Mouse (Mus musculus): ENCODE data around the gene Zfyve9. TPM values are rescaled to one million over a fixed set of nuclear protein-coding genes. Genes with fewer than 3 reads are reported as not detected.

The Zfyve9 gene
- polyA plus RNA-seq, 1 experiment from 2014 or later = 3.6 TPM

DNA sequence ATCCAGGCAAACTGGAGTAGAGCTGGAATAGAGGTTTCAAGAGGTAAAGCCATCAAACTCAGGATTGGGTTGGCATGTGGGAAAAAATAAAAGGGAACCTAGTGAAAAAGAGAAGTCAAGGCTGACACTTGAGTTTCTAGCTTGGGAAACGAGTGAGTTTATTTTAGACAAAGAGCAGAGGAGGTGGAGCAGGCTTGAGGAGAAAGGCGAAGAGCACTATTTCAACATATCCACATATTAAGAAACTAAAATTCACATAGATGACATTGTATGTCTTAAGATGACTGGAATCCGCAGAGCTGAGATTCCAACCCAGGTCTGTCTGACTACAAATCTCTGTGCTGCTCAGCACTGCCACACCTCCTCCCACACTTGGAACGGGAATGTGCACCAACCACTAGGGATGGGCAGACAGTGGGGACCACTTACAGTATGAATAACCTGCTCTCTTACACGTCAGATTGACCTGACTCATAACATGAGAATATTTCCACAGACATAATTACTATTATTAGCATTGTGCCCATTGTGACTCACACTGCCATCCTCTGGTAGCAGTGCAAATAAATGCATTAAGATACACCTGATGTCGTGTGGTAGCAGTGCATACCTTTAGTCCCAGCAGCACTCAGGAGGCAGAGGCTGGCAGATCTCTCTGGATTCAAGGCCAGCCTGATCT lies 8.8 kb upstream of the Zfyve9 start:
- Histone ChIP-seq H3K4me3 (no peak overlapping the region), H3K9ac (no peak overlapping the region), H3K4me1 (replicated peaks) (no peaks in the 10 kb centered on the region), H3K27ac (ENCODE audit: poor library complexity, severe bottlenecking) (no peak overlapping the region), H3K4me2 (no peak overlapping the region), H3K9me3 (replicated peaks) (no peaks in the 10 kb centered on the region), H3K36me3 (no peaks in the 10 kb centered on the region), H3K27me3 (replicated peaks) (no peaks in the 10 kb centered on the region)
- 67% methylated on average over 6 of the region's 6 CpGs for WGBS
- ATAC-seq (ENCODE audit: insufficient number of reproducible peaks, low FRiP score) = no peak

DNA sequence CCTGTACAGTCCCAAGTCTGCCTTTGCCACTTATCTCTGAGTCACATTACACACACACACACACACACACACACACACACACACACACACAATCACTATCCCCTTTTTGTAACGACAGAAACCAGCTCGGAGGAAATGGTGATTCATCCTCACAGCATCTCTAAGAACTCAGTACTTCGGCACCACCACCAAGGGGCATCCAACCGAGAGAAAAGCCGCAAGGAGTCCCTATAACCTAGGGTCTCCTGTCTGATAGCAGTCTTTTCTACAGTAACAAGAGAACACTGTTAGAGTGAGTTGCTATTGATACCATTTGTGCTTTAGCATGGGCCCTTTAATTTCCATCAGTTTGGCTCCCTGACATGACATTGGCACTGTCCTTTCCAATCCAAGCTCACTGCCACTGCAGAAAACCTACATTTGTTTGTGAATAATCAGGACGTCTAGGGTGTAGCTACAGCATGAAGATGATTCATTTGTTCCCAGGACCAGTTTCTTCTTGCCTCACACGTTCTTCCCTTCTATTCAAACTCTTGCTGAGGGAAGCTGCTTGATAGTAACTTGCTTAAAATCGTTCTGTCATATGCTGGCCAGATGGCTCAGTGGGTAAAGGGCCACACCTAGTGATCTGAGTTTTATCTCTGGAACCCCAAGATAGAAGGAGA lies 2.0 kb upstream of the Zfyve9 start:
- no peak overlapping the region for H3K9ac ChIP-seq
- H3K27me3 ChIP-seq (replicated peaks) = no peaks in the 10 kb centered on the region
- H3K4me1 ChIP-seq (replicated peaks) = peaks cover 7% of the 10 kb centered on the region; the same call in 1 of the 2 replicates
- no peak overlapping the region for H3K4me2 ChIP-seq
- H3K9me3 ChIP-seq (replicated peaks) = no peaks in the 10 kb centered on the region
- no peaks in the 10 kb centered on the region for H3K36me3 ChIP-seq
- H3K4me3 ChIP-seq = no peak overlapping the region
- no peak overlapping the region for H3K27ac ChIP-seq (ENCODE audit: poor library complexity, severe bottlenecking)
- 27% methylated on average over 8 of the region's 8 CpGs for WGBS
- ATAC-seq (ENCODE audit: insufficient number of reproducible peaks, low FRiP score) = no peak

DNA sequence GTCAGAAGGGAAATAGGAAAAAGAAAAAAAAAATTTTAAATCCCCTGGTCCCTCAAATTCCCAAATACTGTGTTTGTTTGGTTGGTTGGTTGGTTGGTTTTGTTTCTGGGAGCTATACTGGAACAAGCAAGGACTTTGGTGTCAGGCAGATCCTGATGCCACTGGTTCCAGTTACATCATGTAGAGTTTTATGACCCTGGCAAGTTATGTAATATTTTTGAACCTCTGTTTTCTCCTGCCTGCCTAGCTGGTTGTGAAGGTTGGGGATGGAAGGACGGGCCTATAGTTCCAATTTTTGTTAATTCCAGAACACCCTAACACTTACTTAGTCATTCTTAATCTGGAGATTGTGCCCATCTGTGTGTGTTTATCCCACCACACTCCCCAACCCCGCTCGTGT lies 998 bp upstream of the Zfyve9 start:
- no peaks in the 10 kb centered on the region for H3K27me3 ChIP-seq (replicated peaks)
- no peak overlapping the region for H3K4me3 ChIP-seq
- peaks cover 7% of the 10 kb centered on the region; the same call in 1 of the 2 replicates for H3K4me1 ChIP-seq (replicated peaks)
- H3K9me3 ChIP-seq (replicated peaks) = no peaks in the 10 kb centered on the region
- no peak for ATAC-seq (ENCODE audit: insufficient number of reproducible peaks, low FRiP score)
- no peak overlapping the region for H3K27ac ChIP-seq (ENCODE audit: poor library complexity, severe bottlenecking)
- H3K4me2 ChIP-seq = no peak overlapping the region; the same call in 1 of the 2 replicates
- H3K9ac ChIP-seq = no peak overlapping the region
- no peaks in the 10 kb centered on the region for H3K36me3 ChIP-seq
- 73% methylated on average over 3 of the region's 3 CpGs for WGBS

DNA sequence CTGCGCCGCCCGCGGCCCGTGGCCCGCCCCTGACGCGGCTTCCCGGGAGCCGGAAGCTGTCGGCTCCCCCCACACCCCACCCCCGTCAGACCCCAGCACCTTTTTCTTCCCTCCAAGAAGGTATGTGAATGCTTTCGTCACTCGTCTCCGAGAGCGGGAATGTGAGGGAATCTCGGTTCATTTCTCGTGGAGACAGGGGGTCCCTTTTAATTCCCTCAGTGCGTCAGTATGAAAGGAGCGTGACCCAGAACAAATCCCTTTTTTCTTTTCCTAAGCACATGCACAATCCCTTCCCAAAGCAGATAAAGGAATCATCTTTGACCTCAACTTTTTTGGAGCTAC lies 237 bp upstream of the Zfyve9 start:
- ATAC-seq (ENCODE audit: insufficient number of reproducible peaks, low FRiP score) = no peak

DNA sequence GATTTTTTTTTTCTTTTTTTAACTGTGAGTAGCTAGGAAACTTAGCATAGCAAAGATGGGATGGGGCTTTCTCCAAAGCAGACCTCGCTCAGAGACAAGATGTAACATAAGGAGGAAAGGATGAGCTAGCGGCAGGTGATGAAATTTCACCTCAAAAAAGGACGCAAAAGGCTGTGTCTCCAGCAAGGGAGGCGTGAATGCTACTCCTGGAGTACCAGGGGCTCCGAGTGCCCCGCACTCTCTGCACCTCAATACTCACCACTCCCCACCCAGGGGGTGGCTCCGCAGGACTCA lies 888 bp downstream of the Zfyve9 start:
- no peak; the same call in 1 of the 2 replicates for ATAC-seq (ENCODE audit: insufficient number of reproducible peaks, low FRiP score)
- WGBS = 0% methylated on average over 7 of the region's 7 CpGs
- peak overlapping the region; percentile 93 for H3K4me3 ChIP-seq

More for the DNA sequence above, 237 bp upstream of the Zfyve9 start:
- H3K9me3 ChIP-seq (replicated peaks) = no peaks in the 10 kb centered on the region
- H3K4me3 ChIP-seq = peak overlapping the region; percentile 93
- no peaks in the 10 kb centered on the region for H3K27me3 ChIP-seq (replicated peaks)
- peak overlapping the region; percentile 92 for H3K27ac ChIP-seq (ENCODE audit: poor library complexity, severe bottlenecking)
- under 1% methylated on average over 19 of the region's 20 CpGs for WGBS
- H3K4me1 ChIP-seq (replicated peaks) = peaks cover 7% of the 10 kb centered on the region; the same call in 1 of the 2 replicates
- peak overlapping the region; percentile 74 for H3K4me2 ChIP-seq
- H3K36me3 ChIP-seq = no peaks in the 10 kb centered on the region
- H3K9ac ChIP-seq = peak overlapping the region; percentile 97

DNA sequence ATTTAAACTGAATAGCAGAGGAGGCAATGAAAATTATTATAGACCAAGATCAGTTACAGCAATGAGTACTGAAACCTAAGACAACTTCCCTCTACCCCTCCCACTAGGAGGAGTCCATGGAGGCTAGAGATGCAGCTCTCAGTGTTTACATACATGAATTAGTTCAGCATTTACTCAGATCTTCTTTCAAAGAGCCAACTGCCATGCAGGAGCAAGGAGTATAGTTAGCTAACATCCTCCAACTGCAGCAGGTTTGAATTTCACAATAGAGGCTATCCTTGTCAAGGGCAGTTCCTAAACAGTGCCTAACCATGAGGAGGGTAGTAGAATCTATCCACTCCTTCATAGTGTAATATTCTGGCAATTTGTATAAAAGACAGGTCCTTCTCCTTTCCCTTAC lies 12.1 kb downstream of the Zfyve9 start:
- Histone ChIP-seq H3K4me3 (no peak overlapping the region), H3K4me1 (replicated peaks) (peaks cover 4% of the 10 kb centered on the region; the same call in 1 of the 2 replicates), H3K36me3 (no peaks in the 10 kb centered on the region), H3K27ac (ENCODE audit: poor library complexity, severe bottlenecking) (no peak overlapping the region), H3K27me3 (replicated peaks) (no peaks in the 10 kb centered on the region), H3K9ac (no peak overlapping the region), H3K4me2 (no peak overlapping the region), H3K9me3 (replicated peaks) (no peaks in the 10 kb centered on the region)
- ATAC-seq (ENCODE audit: insufficient number of reproducible peaks, low FRiP score) = no peak

More for the DNA sequence above, 888 bp downstream of the Zfyve9 start:
- peak overlapping the region; percentile 97 for H3K9ac ChIP-seq
- peaks cover 7% of the 10 kb centered on the region; the same call in 1 of the 2 replicates for H3K4me1 ChIP-seq (replicated peaks)
- no peaks in the 10 kb centered on the region for H3K36me3 ChIP-seq
- peak overlapping the region; percentile 74 for H3K4me2 ChIP-seq
- H3K27me3 ChIP-seq (replicated peaks) = no peaks in the 10 kb centered on the region
- H3K27ac ChIP-seq (ENCODE audit: poor library complexity, severe bottlenecking) = peak overlapping the region; percentile 92
- H3K9me3 ChIP-seq (replicated peaks) = no peaks in the 10 kb centered on the region

DNA sequence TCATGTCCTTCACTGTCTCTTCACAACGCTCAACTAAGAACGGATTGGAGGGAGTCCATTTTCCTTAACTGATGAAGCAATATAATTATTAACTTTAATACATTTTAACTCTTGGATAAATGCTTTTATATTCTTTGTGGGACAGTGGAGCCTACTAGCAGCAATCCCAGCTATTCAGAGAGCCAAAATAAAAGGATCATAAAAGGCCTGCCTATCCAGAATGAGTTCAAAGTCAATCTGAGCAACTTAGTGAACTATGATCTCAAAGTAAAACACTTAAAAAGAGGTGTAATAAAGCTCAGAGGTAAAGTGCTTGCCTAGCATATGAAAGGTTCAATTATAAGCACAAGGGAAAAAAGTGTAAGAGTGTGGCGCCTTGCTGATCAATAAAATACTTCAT lies 21.0 kb downstream of the Zfyve9 start:
- Histone ChIP-seq H3K27me3 (replicated peaks) (no peaks in the 10 kb centered on the region), H3K36me3 (no peaks in the 10 kb centered on the region), H3K4me1 (replicated peaks) (peaks cover 7% of the 10 kb centered on the region), H3K27ac (ENCODE audit: poor library complexity, severe bottlenecking) (no peak overlapping the region), H3K4me3 (no peak overlapping the region), H3K9me3 (replicated peaks) (no peaks in the 10 kb centered on the region), H3K4me2 (no peak overlapping the region), H3K9ac (no peak overlapping the region)
- ATAC-seq (ENCODE audit: insufficient number of reproducible peaks, low FRiP score) = no peak
- 90% methylated on average over 3 of the region's 3 CpGs for WGBS

DNA sequence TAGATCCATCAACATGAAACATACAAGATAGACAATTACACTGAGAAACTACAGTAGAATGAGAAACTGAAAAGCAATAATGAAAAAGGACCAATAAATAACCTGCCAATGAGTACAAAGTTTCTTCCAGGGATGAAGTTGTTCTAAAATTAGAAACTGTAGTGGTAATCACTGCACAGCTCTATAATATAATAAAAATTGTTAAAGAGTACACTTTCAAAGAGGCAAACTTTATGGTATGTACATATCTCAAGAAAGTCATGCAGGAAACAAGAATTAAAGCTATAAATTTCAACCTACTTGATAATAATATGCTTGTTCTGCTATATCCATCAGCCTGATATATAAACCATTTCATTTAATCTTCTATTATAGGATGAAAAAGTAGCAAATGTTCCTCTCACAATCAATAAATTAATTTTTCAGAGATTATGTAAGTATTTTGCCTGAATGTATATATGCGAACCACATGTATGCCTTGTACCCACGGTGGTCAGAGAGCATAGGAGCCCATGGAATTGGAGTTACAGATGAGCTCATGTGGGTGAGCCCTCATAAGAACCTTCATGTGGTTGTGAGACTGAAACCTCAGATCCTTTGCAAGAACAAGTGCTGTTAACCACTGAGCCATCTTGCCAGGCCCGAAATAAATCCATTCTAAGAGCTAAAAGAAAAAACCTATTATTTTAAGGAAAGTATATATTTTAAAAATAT lies 34.3 kb downstream of the Zfyve9 start:
- no peak for ATAC-seq (ENCODE audit: insufficient number of reproducible peaks, low FRiP score)
- Histone ChIP-seq H3K36me3 (no peaks in the 10 kb centered on the region), H3K9me3 (replicated peaks) (no peaks in the 10 kb centered on the region), H3K4me2 (no peak overlapping the region), H3K4me1 (replicated peaks) (no peaks in the 10 kb centered on the region), H3K27me3 (replicated peaks) (no peaks in the 10 kb centered on the region), H3K9ac (no peak overlapping the region), H3K27ac (ENCODE audit: poor library complexity, severe bottlenecking) (no peak overlapping the region), H3K4me3 (no peak overlapping the region)
- WGBS = 88% methylated on average over 3 of the region's 3 CpGs

DNA sequence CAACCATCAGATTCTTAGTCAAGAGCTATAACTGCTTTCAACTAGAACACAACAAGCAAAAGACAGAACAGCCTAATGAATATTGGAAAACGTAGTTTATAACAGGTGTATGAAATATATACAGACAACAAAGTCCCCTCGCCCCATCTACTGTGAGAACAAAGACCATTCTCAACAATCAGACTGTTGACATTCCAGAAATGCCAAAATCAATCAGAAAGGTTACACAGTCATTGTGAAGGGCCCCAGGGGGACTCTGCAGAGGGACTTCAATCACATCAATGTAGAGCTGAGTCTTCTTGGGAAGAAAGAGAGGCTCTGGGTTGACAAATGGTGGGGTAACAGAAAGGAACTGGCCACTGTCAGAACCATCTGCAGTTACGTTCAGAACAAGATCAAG lies 49.0 kb downstream of the Zfyve9 start:
- Histone ChIP-seq H3K27ac (ENCODE audit: poor library complexity, severe bottlenecking) (peak overlapping the region; percentile 52; the same call in 1 of the 2 replicates), H3K9ac (no peak overlapping the region), H3K27me3 (replicated peaks) (no peaks in the 10 kb centered on the region), H3K4me3 (no peak overlapping the region), H3K4me2 (peak overlapping the region; percentile 10; the same call in 1 of the 2 replicates), H3K4me1 (replicated peaks) (peaks cover 7% of the 10 kb centered on the region), H3K36me3 (no peaks in the 10 kb centered on the region), H3K9me3 (replicated peaks) (peaks cover 6% of the 10 kb centered on the region)
- WGBS = 47% methylated on average over 3 of the region's 3 CpGs
- no peak for ATAC-seq (ENCODE audit: insufficient number of reproducible peaks, low FRiP score)

DNA sequence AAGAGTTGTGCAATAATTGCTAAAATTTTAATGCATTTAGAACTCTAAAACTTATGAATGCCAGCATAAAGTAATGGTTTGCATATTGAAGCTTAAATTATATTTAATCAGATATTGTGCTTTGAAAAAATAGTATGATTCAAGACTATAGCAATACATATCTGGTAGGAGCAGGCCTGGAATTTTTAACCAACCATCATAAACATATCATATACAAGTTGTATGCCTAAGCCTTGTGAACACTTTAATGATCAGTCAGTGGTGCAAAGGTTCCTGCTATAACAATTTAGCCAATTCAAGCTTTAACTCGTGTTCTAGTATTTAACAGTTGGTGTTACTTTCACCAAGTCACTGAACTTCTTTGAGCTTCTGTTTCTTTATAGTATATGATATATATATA lies 50.1 kb downstream of the Zfyve9 start:
- Histone ChIP-seq H3K27me3 (replicated peaks) (no peaks in the 10 kb centered on the region), H3K4me2 (no peak overlapping the region)
- ATAC-seq (ENCODE audit: insufficient number of reproducible peaks, low FRiP score) = no peak

DNA sequence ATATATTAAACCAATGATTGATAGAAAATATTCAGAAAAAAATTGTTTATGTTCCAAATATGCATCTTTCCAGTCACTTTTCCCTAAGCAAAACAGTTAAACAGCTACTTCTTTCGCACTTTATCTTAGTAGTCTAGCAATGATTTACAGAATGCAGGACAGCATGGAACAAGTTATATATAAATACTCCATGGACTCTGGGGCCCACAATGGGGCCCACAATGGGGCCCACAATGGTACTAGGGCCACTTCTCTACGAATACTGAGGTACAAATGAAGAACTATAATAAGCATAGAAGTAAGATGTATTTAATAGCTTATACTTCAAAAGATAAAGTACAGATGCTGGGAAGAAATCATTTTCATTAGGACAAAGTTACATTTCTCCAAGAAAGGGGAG lies 56.5 kb downstream of the Zfyve9 start:
- 86% methylated on average over 2 of the region's 2 CpGs for WGBS
- H3K4me3 ChIP-seq = no peak overlapping the region
- peaks cover 17% of the 10 kb centered on the region for H3K36me3 ChIP-seq
- H3K4me1 ChIP-seq (replicated peaks) = peaks cover 7% of the 10 kb centered on the region
- no peak overlapping the region for H3K9ac ChIP-seq
- no peaks in the 10 kb centered on the region for H3K9me3 ChIP-seq (replicated peaks)
- no peak overlapping the region for H3K4me2 ChIP-seq
- no peaks in the 10 kb centered on the region for H3K27me3 ChIP-seq (replicated peaks)
- H3K27ac ChIP-seq (ENCODE audit: poor library complexity, severe bottlenecking) = no peak overlapping the region
- no peak for ATAC-seq (ENCODE audit: insufficient number of reproducible peaks, low FRiP score)

More for the DNA sequence above, 50.1 kb downstream of the Zfyve9 start:
- Histone ChIP-seq H3K4me3 (no peak overlapping the region), H3K27ac (ENCODE audit: poor library complexity, severe bottlenecking) (no peak overlapping the region), H3K4me1 (replicated peaks) (peaks cover 7% of the 10 kb centered on the region), H3K9ac (no peak overlapping the region), H3K9me3 (replicated peaks) (peaks cover 6% of the 10 kb centered on the region), H3K36me3 (peaks cover 3% of the 10 kb centered on the region)
- WGBS = 82% methylated on average over 1 of the region's 1 CpGs
